Mouse (Mus musculus) heart, embryonic 16.5 days (tissue): ENCODE results near the gene Gse1. TPM values are rescaled to one million over a fixed set of nuclear protein-coding genes. Genes with fewer than 3 reads are reported as not detected.
A peak's percentile ranks its signal among the peaks of the same experiment; 100 is the strongest.

Source experiments
- ATAC-seq: fragments of 200-750 bp; cut with Nextera tagmentation; replicated peaks from 2 replicates; pipeline ENCODE4 v1.8.0; 2017; ENCODE audit warnings: moderate number of reproducible peaks; ENCODE audit not compliant: insufficient read depth, low FRiP score; ENCODE audit errors: extremely low read depth
- H3K27ac ChIP-seq: fragments of 300-500 bp; sonication (generic); 2 replicates; pipeline ENCODE4 v1.5.1; 2014; ENCODE audit warnings: mild to moderate bottlenecking, low read length, control low read depth, moderate library complexity
- H3K27me3 ChIP-seq: fragments of 300-500 bp; sonication (generic); 2 replicates; pipeline ENCODE4 v1.6.1; 2014; ENCODE audit warnings: low read length, mixed read lengths; ENCODE audit not compliant: control insufficient read depth, insufficient read depth
- H3K36me3 ChIP-seq: fragments of 300-500 bp; sonication (generic); 2 replicates; pipeline ENCODE4 v1.6.1; 2014; ENCODE audit not compliant: control insufficient read depth, insufficient read depth
- H3K4me1 ChIP-seq: fragments of 300-500 bp; sonication (generic); 2 replicates; pipeline ENCODE4 v1.6.1; 2014; ENCODE audit warnings: low read length, mixed read lengths; ENCODE audit not compliant: control insufficient read depth, insufficient read depth
- H3K4me2 ChIP-seq: fragments of 300-500 bp; sonication (generic); 2 replicates; pipeline ENCODE4 v1.6.1; 2014; ENCODE audit warnings: low read depth, mild to moderate bottlenecking, control low read depth, low read length
- H3K4me3 ChIP-seq: fragments of 300-500 bp; sonication (generic); 2 replicates; pipeline ENCODE4 v1.5.1; 2014; ENCODE audit warnings: mild to moderate bottlenecking, control low read depth, low read length
- H3K9ac ChIP-seq: fragments of 300-500 bp; sonication (generic); 2 replicates; pipeline ENCODE4 v1.6.1; 2014; ENCODE audit warnings: low read length, control low read depth
- H3K9me3 ChIP-seq: fragments of 300-500 bp; sonication (generic); replicated peaks from 2 replicates; pipeline ENCODE4 v1.6.1; 2016; ENCODE audit warnings: low read length; ENCODE audit not compliant: control insufficient read depth
- WGBS: fragments of 180-500 bp; shearing (Covaris S2); extraction: QIAGEN DNeasy Blood & Tissue Kit; methylation state at CpG from one replicate; pipeline ENCODE4 v1.1.7; 2014; 5-methylcytosine and 5-hydroxymethylcytosine counted together
- microRNA-seq: library from miRNA; unstranded; fragments of <30 nt; microRNA quantifications from one replicate; pipeline ENCODE4, GENCODE M21; 2017
- polyA plus RNA-seq: library from polyadenylated mRNA; unstranded; fragments of >200 nt; fragmentation: Nextera tagmentation; extraction: Ambion mirVana; gene quantifications from 2 replicates; pipeline ENCODE4 v1.2.1, GENCODE M21; 2015

Gse1 gene
- polyA plus RNA-seq, 1 experiment from 2014 or later = 7.7 TPM

DNA sequence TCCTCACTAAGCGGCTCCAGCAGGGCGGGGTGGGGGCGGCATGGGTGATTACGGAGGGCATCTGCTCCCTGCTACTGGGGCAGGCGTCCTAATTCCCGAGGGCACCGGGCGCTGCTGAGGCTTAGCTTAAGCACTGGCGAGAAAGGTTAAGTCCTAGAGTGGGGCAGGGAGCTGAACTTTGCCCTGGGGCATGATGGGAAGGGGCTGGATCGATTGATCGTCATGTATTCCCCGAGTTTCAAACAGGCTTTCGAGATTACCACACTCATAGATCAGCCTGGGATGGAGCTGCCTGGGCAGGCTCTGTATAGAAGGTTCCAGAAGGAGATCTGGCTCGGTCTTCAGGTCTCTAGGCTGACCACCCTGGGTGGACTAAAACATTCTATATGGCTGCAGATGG is 393.9 kb downstream of the Gse1 start:
- no peaks in the 10 kb centered on the region for H3K36me3 ChIP-seq
- no peaks in the 10 kb centered on the region for H3K9me3 ChIP-seq
- 0 out of 2 replicates have a peak overlapping the region, but pooled peaks have one; percentile 38 for H3K9ac ChIP-seq
- no peak overlapping the region for H3K4me3 ChIP-seq
- H3K4me2 ChIP-seq = no peak overlapping the region
- no peak overlapping the region for H3K27ac ChIP-seq
- peaks cover 16% of the 10 kb centered on the region for H3K4me1 ChIP-seq
- H3K27me3 ChIP-seq = no peaks in the 10 kb centered on the region
- no peak for ATAC-seq
- WGBS = 66% methylated on average over 14 of the region's 14 CpGs

DNA sequence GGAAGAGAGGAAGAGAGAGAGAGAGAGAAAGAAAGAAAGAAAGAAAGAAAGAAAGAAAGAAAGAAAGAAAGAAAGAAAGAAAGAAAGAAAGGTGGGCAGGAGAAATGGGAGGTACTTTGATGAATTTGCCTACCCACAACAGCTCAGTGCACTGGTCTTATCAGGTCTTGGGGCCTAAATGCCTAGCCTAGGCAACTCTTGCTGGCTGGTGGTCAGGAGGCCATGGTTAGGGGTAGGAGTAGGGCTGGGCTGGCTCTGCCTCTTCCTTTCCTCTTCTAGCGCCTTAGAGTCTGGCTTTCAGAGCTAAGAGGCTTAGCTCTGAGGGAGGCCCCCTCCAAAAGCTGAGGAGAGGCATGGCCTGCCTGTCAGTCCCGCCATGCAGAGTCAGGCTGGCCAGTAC is 395.4 kb downstream of the Gse1 start:
- H3K9ac ChIP-seq = no peak overlapping the region
- H3K4me2 ChIP-seq = no peak overlapping the region
- no peaks in the 10 kb centered on the region for H3K36me3 ChIP-seq
- WGBS = 39% methylated on average over 2 of the region's 2 CpGs
- H3K4me3 ChIP-seq = no peak overlapping the region
- no peak for ATAC-seq
- H3K9me3 ChIP-seq = no peaks in the 10 kb centered on the region
- H3K27me3 ChIP-seq = no peaks in the 10 kb centered on the region
- peaks cover 16% of the 10 kb centered on the region for H3K4me1 ChIP-seq
- no peak overlapping the region for H3K27ac ChIP-seq

DNA sequence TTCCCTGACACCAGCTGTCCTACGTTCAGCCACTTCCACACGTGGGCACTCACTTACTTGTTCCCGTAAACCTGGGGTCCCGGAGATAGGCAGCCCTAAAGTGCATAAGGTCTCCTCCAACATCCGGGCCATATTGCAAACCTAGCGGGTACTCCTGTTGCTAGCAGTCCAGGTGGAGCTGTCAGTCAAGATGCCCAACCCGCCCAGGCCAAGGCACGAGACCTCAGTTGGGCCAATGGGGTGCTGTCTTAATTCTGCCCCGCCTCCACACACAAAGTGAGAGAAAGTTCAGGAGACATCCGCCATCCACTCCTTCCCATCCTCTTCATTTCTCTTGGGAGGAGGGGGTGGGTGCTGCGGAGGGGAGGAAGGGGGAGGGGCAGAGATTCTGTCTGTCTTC is 398.2 kb downstream of the Gse1 start:
- Histone ChIP-seq H3K27me3 (no peaks in the 10 kb centered on the region), H3K4me2 (no peak overlapping the region), H3K27ac (no peak overlapping the region), H3K4me1 (peaks cover 6% of the 10 kb centered on the region), H3K36me3 (no peaks in the 10 kb centered on the region), H3K9ac (no peak overlapping the region), H3K4me3 (no peak overlapping the region), H3K9me3 (no peaks in the 10 kb centered on the region)
- 71% methylated on average over 11 of the region's 11 CpGs for WGBS
- ATAC-seq = no peak

- H3K27me3 ChIP-seq = no peaks in the 10 kb centered on the region
- 0 out of 2 replicates have a peak, but pooled peaks cover under 1% of the 10 kb centered on the region for H3K9me3 ChIP-seq
- no peak overlapping the region for H3K4me2 ChIP-seq
- 82% methylated on average over 5 of the region's 5 CpGs for WGBS
- no peak overlapping the region for H3K9ac ChIP-seq
- peaks cover 4% of the 10 kb centered on the region; the same call in 1 of the 2 replicates for H3K4me1 ChIP-seq
- no peaks in the 10 kb centered on the region for H3K36me3 ChIP-seq
- no peak for ATAC-seq
- H3K27ac ChIP-seq = no peak overlapping the region
- H3K4me3 ChIP-seq = no peak overlapping the region
Observed at GRCm38 (mm10) chr8:120627298-120627697, 399.0 kb downstream of the Gse1 start.

DNA sequence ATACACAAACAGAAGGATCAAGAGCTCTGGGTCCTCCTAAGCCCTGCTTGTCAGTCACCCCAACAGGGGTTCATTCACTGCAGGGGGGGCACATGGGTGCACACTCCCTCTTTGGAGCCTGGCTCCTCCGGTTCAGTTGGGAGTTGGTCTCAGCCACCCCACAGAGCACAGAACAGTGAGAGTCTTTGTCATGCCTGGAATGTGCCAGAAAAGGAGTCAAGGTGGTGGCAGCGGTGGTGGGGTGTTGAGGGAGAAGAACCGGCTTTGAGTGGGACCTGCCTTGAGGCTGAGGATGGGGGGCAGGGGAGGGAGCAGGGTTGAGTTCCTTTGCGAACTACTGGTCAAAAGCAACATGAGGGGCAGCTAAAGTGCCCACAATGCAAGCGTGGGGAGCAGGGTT is 401.8 kb downstream of the Gse1 start:
- no peak for ATAC-seq
- Histone ChIP-seq H3K4me3 (no peak overlapping the region), H3K4me1 (peaks cover 6% of the 10 kb centered on the region), H3K27me3 (no peaks in the 10 kb centered on the region), H3K27ac (no peak overlapping the region), H3K36me3 (no peaks in the 10 kb centered on the region), H3K4me2 (no peak overlapping the region), H3K9ac (no peak overlapping the region), H3K9me3 (0 out of 2 replicates have a peak, but pooled peaks cover 4% of the 10 kb centered on the region)
- 44% methylated on average over 5 of the region's 5 CpGs for WGBS

DNA sequence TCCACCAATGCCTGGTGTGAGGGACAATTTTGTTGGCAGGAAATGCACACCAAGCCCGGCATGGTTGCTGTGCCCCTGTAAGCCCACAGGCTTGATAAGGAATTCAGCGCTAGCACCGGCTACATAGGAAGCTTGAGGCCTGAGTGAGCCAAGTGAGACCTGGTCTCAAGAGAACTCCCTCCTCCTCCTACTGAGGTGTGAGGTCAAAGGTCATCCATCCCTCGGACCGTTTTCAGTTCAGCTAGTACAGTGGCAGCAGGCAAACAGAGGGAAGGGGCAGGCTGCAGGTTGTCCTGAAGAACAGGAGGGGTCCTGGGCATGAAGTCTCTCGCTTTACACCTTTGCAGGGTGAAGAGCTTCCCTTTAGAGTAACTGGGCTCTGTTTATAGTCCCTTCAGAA is 402.6 kb downstream of the Gse1 start:
- H3K27ac ChIP-seq = no peak overlapping the region
- H3K27me3 ChIP-seq = no peaks in the 10 kb centered on the region
- peaks cover 6% of the 10 kb centered on the region for H3K4me1 ChIP-seq
- 0 out of 2 replicates have a peak, but pooled peaks cover 4% of the 10 kb centered on the region for H3K9me3 ChIP-seq
- H3K4me3 ChIP-seq = no peak overlapping the region
- no peak for ATAC-seq
- no peaks in the 10 kb centered on the region for H3K36me3 ChIP-seq
- no peak overlapping the region for H3K9ac ChIP-seq
- 46% methylated on average over 6 of the region's 6 CpGs for WGBS
- no peak overlapping the region for H3K4me2 ChIP-seq

Small RNA genes within 50 kb of the gene (microRNA-seq; reads per million reads assigned to microRNA genes)
- gene Gm22715 (not detected), gene Mir7687 (not detected)

Other genes starting within 250 kb of the Gse1 start
- 2.4 and 3.6 TPM in 2 replicates for gene Crispld2, start 236.0 kb upstream of the Gse1 start, polyA plus RNA-seq
- gene Zdhhc7, start 127.0 kb upstream of the Gse1 start, polyA plus RNA-seq = 35.8 and 37.8 TPM in 2 replicates
- 8.4 and 9.4 TPM in 2 replicates for gene 6430548M08Rik, start 114.3 kb upstream of the Gse1 start, polyA plus RNA-seq
- 0.66 and 0.79 TPM in 2 replicates for gene Fam92b, start 51.0 kb upstream of the Gse1 start, polyA plus RNA-seq